Mouse (Mus musculus): ENCODE results near the gene Lsm2. TPM values are rescaled to one million over a fixed set of nuclear protein-coding genes. Genes with fewer than 3 reads are reported as not detected.
"Not testable (repeated sequence)": the region's sequence is repeated elsewhere in the genome, so short reads cannot be mapped to it uniquely, and the experiment has no call there.

Lsm2 gene
- polyA plus RNA-seq, 1 experiment from 2014 or later = 265 TPM

- no peaks in the 10 kb centered on the region for H3K4me1 ChIP-seq (ENCODE audit: insufficient read depth)
- DNase-seq (no peak), ATAC-seq (ENCODE audit: insufficient read depth) (no peak)
- no peak overlapping the region for H3K27ac ChIP-seq (ENCODE audit: low read depth)
- peaks cover 4% of the 10 kb centered on the region; the same call in 1 of the 2 replicates for H3K27me3 ChIP-seq (ENCODE audit: insufficient read depth, low read length)
- no peak overlapping the region; the same call in 1 of the 2 replicates for H3K4me2 ChIP-seq
- no peak overlapping the region for H3K4me3 ChIP-seq (ENCODE audit: low read depth, low read length)
- no peaks in the 10 kb centered on the region for H3K36me3 ChIP-seq (ENCODE audit: insufficient read depth)
- H3K9me3 ChIP-seq (ENCODE audit: low read depth, low read length) = no peaks in the 10 kb centered on the region
- TF ChIP-seq CTCF (IDR thresholded peaks at IDR 0.05; ENCODE audit: low read depth) = no peak
- no peak overlapping the region for H3K9ac ChIP-seq
Measured at GRCm38 (mm10) chr17:34960702-34961493, 20.8 kb upstream of the Lsm2 start.

- Histone ChIP-seq H3K4me2 (no peak overlapping the region), H3K36me3 (ENCODE audit: insufficient read depth) (no peaks in the 10 kb centered on the region), H3K9ac (no peak overlapping the region), H3K27me3 (ENCODE audit: insufficient read depth, low read length) (no peaks in the 10 kb centered on the region), H3K4me3 (ENCODE audit: low read depth, low read length) (no peak overlapping the region), H3K4me1 (ENCODE audit: insufficient read depth) (no peaks in the 10 kb centered on the region), H3K9me3 (ENCODE audit: low read depth, low read length) (no peaks in the 10 kb centered on the region), H3K27ac (ENCODE audit: low read depth) (no peak overlapping the region)
- no peak for TF ChIP-seq CTCF (IDR thresholded peaks at IDR 0.05; ENCODE audit: low read depth)
- 30% methylated on average over 3 of the region's 3 CpGs for WGBS
- no peak for ATAC-seq (ENCODE audit: insufficient read depth)
- DNase-seq = no peak
Measured at GRCm38 (mm10) chr17:34962125-34962524, 19.5 kb upstream of the Lsm2 start.

- no peak overlapping the region for H3K27ac ChIP-seq (ENCODE audit: low read depth)
- H3K9ac ChIP-seq = no peak overlapping the region
- TF ChIP-seq CTCF (IDR thresholded peaks at IDR 0.05; ENCODE audit: low read depth) = no peak
- no peaks in the 10 kb centered on the region for H3K4me1 ChIP-seq (ENCODE audit: insufficient read depth)
- no peak overlapping the region for H3K4me3 ChIP-seq (ENCODE audit: low read depth, low read length)
- H3K4me2 ChIP-seq = no peak overlapping the region
- WGBS = 68% methylated on average over 1 of the region's 1 CpGs
- H3K9me3 ChIP-seq (ENCODE audit: low read depth, low read length) = no peaks in the 10 kb centered on the region
- ATAC-seq (ENCODE audit: insufficient read depth) = no peak
- H3K36me3 ChIP-seq (ENCODE audit: insufficient read depth) = no peaks in the 10 kb centered on the region
- no peak for DNase-seq
- H3K27me3 ChIP-seq (ENCODE audit: insufficient read depth, low read length) = peaks cover 4% of the 10 kb centered on the region
Measured at GRCm38 (mm10) chr17:34962841-34963240, 18.8 kb upstream of the Lsm2 start.

DNA sequence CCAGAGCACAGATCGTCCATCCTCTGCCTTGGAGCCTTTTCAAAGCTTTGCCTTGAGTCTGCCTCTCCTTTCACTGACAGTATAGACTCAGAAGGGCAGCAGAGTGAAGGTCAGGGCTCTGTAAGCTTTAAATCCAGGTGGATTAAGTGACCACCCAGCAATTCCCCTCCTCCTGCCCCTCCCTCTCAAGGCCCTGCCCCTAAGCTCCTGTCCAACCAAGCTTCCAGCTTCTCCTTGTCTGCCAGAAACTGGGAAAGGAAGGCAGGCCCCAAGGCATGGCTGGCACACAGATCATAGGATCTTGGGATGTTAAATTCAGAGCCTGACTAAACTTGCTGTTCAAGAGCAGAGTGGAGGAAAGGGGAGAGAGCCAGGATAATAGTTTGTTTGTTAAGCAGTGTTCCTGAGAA is 17.0 kb upstream of the Lsm2 start:
- Histone ChIP-seq H3K4me2 (no peak overlapping the region), H3K36me3 (ENCODE audit: insufficient read depth) (no peaks in the 10 kb centered on the region), H3K9me3 (ENCODE audit: low read depth, low read length) (no peaks in the 10 kb centered on the region), H3K9ac (peak overlapping the region; percentile 18; the same call in 1 of the 2 replicates), H3K27me3 (ENCODE audit: insufficient read depth, low read length) (peaks cover 22% of the 10 kb centered on the region), H3K4me1 (ENCODE audit: insufficient read depth) (no peaks in the 10 kb centered on the region), H3K4me3 (ENCODE audit: low read depth, low read length) (no peak overlapping the region), H3K27ac (ENCODE audit: low read depth) (no peak overlapping the region)
- ATAC-seq (ENCODE audit: insufficient read depth) (no peak), DNase-seq (no peak)
- no peak for TF ChIP-seq CTCF (IDR thresholded peaks at IDR 0.05; ENCODE audit: low read depth)
- 15% methylated on average over 1 of the region's 1 CpGs for WGBS

DNA sequence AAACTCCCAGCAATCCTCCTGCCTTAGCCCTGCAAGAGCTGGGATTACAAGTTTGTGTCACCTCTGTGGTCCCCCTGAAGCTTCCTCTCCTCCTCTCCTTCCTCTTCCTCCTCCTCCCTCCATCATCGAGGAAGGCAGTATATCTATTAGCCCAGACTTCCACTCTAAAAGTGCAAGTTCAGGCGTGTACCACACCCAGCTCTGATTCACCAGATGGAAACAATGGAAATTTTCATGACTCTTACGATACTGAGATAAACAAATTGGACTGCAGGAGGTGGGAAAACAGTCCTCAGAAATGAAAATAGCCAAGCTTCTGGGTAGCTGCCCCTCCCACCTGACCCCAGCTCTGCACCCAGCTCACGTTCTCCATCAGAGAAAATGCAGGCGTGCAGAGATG is 16.0 kb upstream of the Lsm2 start:
- Histone ChIP-seq H3K4me1 (ENCODE audit: insufficient read depth) (no peaks in the 10 kb centered on the region), H3K27ac (ENCODE audit: low read depth) (no peak overlapping the region), H3K36me3 (ENCODE audit: insufficient read depth) (no peaks in the 10 kb centered on the region), H3K9me3 (ENCODE audit: low read depth, low read length) (no peaks in the 10 kb centered on the region), H3K4me2 (no peak overlapping the region), H3K9ac (no peak overlapping the region), H3K4me3 (ENCODE audit: low read depth, low read length) (no peak overlapping the region), H3K27me3 (ENCODE audit: insufficient read depth, low read length) (peaks cover 25% of the 10 kb centered on the region)
- WGBS = 61% methylated on average over 5 of the region's 5 CpGs
- TF ChIP-seq CTCF (IDR thresholded peaks at IDR 0.05; ENCODE audit: low read depth) = no peak
- ATAC-seq (ENCODE audit: insufficient read depth) (no peak), DNase-seq (no peak)

DNA sequence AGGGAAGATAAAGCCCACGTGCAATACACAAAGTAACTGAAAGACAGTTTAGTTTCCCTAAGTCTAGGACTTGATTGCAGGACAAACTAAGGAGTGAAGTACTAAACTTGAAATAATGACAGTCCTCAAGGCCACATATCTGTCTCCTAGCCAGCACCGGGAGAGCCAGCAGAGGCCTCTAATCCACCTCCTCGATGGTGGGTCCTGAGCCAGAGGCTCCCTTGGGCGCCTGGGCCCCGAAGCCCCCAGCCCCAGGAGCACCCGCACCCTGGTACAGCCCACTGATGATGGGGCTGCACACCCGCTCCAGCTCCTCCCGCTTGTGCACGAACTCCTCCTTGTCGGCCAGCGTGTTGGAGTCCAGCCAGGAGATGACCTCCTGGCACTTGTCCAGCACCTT is 11.8 kb upstream of the Lsm2 start, which contains the start of gene Gm20481:
Gene Gm20481, plus strand, starts transcription at position 91 of the 400 bp plus-strand sequence.
- not testable (repeated sequence) for H3K9ac ChIP-seq; H3K4me2 ChIP-seq; DNase-seq; H3K36me3 ChIP-seq (ENCODE audit: insufficient read depth); H3K27ac ChIP-seq (ENCODE audit: low read depth); H3K4me3 ChIP-seq (ENCODE audit: low read depth, low read length); ATAC-seq (ENCODE audit: insufficient read depth); H3K4me1 ChIP-seq (ENCODE audit: insufficient read depth); H3K9me3 ChIP-seq (ENCODE audit: low read depth, low read length)
- H3K27me3 ChIP-seq (ENCODE audit: insufficient read depth, low read length) = peaks cover 25% of the 10 kb centered on the region
- 50% methylated on average over 6 of the region's 11 CpGs for WGBS

DNA sequence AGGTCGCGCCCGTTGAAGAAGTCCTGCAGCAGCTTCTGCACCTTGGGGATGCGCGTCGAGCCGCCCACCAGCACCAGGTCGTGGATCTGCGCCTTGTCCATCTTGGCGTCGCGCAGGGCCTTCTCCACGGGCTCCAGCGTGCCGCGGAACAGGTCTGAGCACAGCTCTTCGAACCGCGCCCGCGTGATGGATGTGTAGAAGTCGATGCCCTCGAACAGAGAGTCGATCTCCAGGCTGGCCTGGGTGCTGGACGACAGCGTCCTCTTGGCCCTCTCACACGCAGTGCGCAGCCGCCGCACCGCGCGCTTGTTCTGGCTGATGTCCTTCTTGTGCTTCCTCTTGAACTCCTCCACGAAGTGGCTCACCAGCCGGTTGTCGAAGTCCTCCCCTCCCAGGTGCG is 10.8 kb upstream of the Lsm2 start:
- not testable (repeated sequence) for H3K36me3 ChIP-seq (ENCODE audit: insufficient read depth); H3K9me3 ChIP-seq (ENCODE audit: low read depth, low read length); H3K27ac ChIP-seq (ENCODE audit: low read depth); H3K9ac ChIP-seq; H3K4me3 ChIP-seq (ENCODE audit: low read depth, low read length); H3K4me1 ChIP-seq (ENCODE audit: insufficient read depth); DNase-seq; H3K4me2 ChIP-seq; ATAC-seq (ENCODE audit: insufficient read depth)
- WGBS = 33% methylated on average over 21 of the region's 37 CpGs
- peaks cover 25% of the 10 kb centered on the region for H3K27me3 ChIP-seq (ENCODE audit: insufficient read depth, low read length)

GRCm38 (mm10) chr17:34971694-34972068 is 10.0 kb upstream of the Lsm2 start:
- not testable (repeated sequence) for H3K36me3 ChIP-seq (ENCODE audit: insufficient read depth); H3K9ac ChIP-seq; ATAC-seq (ENCODE audit: insufficient read depth); H3K27ac ChIP-seq (ENCODE audit: low read depth); H3K4me1 ChIP-seq (ENCODE audit: insufficient read depth); H3K9me3 ChIP-seq (ENCODE audit: low read depth, low read length); DNase-seq
- Histone ChIP-seq H3K4me3 (ENCODE audit: low read depth, low read length) (peak overlapping the region; percentile 33; the same call in 1 of the 2 replicates), H3K27me3 (ENCODE audit: insufficient read depth, low read length) (peaks cover 25% of the 10 kb centered on the region), H3K4me2 (peak overlapping the region; percentile 82)
- WGBS = 0% methylated on average over 28 of the region's 43 CpGs

DNA sequence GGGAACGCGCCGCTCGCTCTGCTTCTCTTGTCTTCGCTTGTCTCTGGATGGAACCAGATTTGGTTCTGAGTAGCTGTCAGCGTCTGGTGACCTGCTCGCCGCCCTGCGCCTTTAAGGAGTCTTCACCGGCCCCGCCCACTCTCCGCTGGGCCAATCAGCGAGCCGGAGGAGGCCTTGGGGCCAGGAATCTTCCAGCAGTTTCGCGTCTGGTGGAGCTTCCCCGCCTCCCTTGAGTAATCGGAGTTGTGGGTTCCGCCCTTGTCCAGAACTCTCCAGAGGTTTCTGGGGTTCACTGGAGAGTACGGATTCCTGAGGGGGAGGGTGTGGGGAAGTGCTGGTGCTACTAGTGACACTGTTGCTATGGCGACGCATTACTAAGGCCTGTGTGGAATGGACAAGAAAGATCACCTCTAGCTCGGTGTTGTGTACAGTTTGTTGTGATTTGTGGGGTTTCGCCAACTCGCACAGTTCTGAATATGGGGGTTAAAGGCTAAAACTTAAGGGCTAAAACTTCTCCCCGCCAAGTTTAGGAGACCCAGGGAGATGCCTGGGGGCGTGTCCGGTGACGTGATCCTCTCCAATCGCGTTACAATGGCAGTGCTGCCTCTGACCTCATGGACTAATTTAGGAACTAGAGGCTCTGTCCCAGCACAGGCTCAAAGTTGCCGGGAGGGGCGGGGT is 9.5 kb upstream of the Lsm2 start, which contains the start of the genes Hspa1a and Hspa1l:
Gene Hspa1a, minus strand, starts transcription at position 88 of the 681 bp plus-strand sequence.
Gene Hspa1l, plus strand, starts transcription at position 635 of the 681 bp plus-strand sequence.
- peak; percentile 85 for DNase-seq
- H3K27me3 ChIP-seq (ENCODE audit: insufficient read depth, low read length) = peaks cover 25% of the 10 kb centered on the region
- not testable (repeated sequence) for H3K36me3 ChIP-seq (ENCODE audit: insufficient read depth); H3K9me3 ChIP-seq (ENCODE audit: low read depth, low read length); H3K4me1 ChIP-seq (ENCODE audit: insufficient read depth)
- H3K4me2 ChIP-seq = peak within 1 kb of the TSS; percentile 82
- peak within 1 kb of the TSS; percentile 38 for H3K9ac ChIP-seq
- H3K27ac ChIP-seq (ENCODE audit: low read depth) = 0 out of 2 replicates have a peak within 1 kb of the TSS, but pooled peaks have one; percentile 40
- H3K4me3 ChIP-seq (ENCODE audit: low read depth, low read length) = peak within 1 kb of the TSS; percentile 33
- ATAC-seq (ENCODE audit: insufficient read depth) = peak; percentile 94
- 2% methylated on average over 30 of the region's 33 CpGs for WGBS

Data from lung, embryonic 14.5 days (tissue).